ENCODE assay signal across 18 mouse cellular contexts in genomic region chr7:118154150-118154549, GRCm38 (mm10). TPM values are rescaled to one million over a fixed set of nuclear protein-coding genes. Genes with fewer than 3 reads are reported as not detected.
A peak's percentile ranks its signal among the peaks of the same experiment; 100 is the strongest.
DNase-seq lines count a peak whose midpoint lies in the region; ATAC-seq and TF ChIP-seq lines count a peak whose summit lies in the region.
"Had no signal": no experiment of that assay in that cellular context is flagged by ENCODE, and none has a peak within 500 bp of the region (broad histone marks: within the 10 kb centered on the region; RNA-seq: fewer than 3 reads in every experiment).

No protein-coding gene starts in this region.

- peak overlapping the region; percentile 54 for H3K27ac ChIP-seq in layer of hippocampus, adult 2 months
- H3K27ac ChIP-seq: embryonic facial prominence, embryonic 10.5 days; forebrain, embryonic 13.5 days; hindbrain, embryonic 15.5 days had no signal

- no peak for DNase-seq in frontal cortex, postnatal 10 days (ENCODE audit: low spot score in 2 of 2)
- peak in 1 of 2 experiments; percentile 13 for DNase-seq in layer of hippocampus, adult 2 months (ENCODE audit: low spot score in 2 of 2)
- DNase-seq in layer of hippocampus, adult 9-10 months (ENCODE audit: low spot score) = no peak
- peak; percentile 46 for DNase-seq in right cerebral cortex, adult 18-20 months
- DNase-seq in right cerebral cortex, postnatal 10 days (ENCODE audit: low spot score in 2 of 2) = no peak
- peak; percentile 25 to 28 for DNase-seq in right cerebral cortex, postnatal 36 days (ENCODE audit: low spot score in 2 of 2)
- DNase-seq in adrenal gland, postnatal 36 days = no peak
- DNase-seq: adrenal gland, postnatal 10 days; cerebellum, adult 18-20 months; cerebellum, adult 9-11 months; forebrain, postnatal 0 days; gastrocnemius, postnatal 14 days; heart, postnatal 36 days had no signal

- H3K4me3 ChIP-seq in layer of hippocampus, adult 2 months = no peak overlapping the region
- H3K4me3 ChIP-seq: embryonic facial prominence, embryonic 10.5 days; forebrain, embryonic 13.5 days; heart, embryonic 12.5 days; hindbrain, embryonic 15.5 days had no signal

- ATAC-seq in frontal cortex, adult (ENCODE audit: low TSS enrichment) = peak; percentile 95
- ATAC-seq: forebrain, embryonic 13.5 days; forebrain, postnatal 0 days had no signal

- TF ChIP-seq CTCF in layer of hippocampus, adult 2 months (conservative IDR thresholded peaks at IDR 0.05) = no peak

RNA-seq across cellular contexts. Expression of gene Arl6ip1, which starts 24.7 kb away (rescaled TPM):
- 100 to 1,000 TPM; 276 to 307 TPM for total RNA-seq in layer of hippocampus, adult 2 months (2021)
- 100 to 1,000 TPM; 179 to 182 TPM for total RNA-seq in adrenal gland, postnatal 36 days (2021)

RNA-seq across cellular contexts. Expression of gene Rps15a, which starts 38.2 kb away (rescaled TPM):
- 100 to 1,000 TPM; 372 to 388 TPM for total RNA-seq in layer of hippocampus, adult 2 months (2021)
- total RNA-seq in adrenal gland, postnatal 36 days (2021) = 100 to 1,000 TPM; 826 to 831 TPM

Comparison
In these comparisons a context has a peak if more than half of its experiments do, and no peak if none do; other contexts are left out.
1. DNase-seq: peak in right cerebral cortex, adult 18-20 months (single experiment) and right cerebral cortex, postnatal 36 days (2 of 2); none in frontal cortex, postnatal 10 days (0 of 2), layer of hippocampus, adult 9-10 months (single experiment), right cerebral cortex, postnatal 10 days (0 of 2) and adrenal gland, postnatal 36 days (0 of 2).